Mouse (Mus musculus) heart, adult 2 months (tissue): ENCODE results near the gene Myo18a.

Experiments
- CTCF ChIP-seq: fragments of 200-600 bp; IDR thresholded peaks from 2 replicates; pipeline ENCODE4 v1.8.1; 2022; ENCODE audit warnings: antibody characterized with exemption, mild to moderate bottlenecking, moderate library complexity
- POLR2A ChIP-seq: fragments of 200-500 bp; IDR thresholded peaks from 2 replicates; pipeline ENCODE4 v1.6.1; 2011; ENCODE audit warnings: mild to moderate bottlenecking, low read depth, low read length, control low read depth; ENCODE audit not compliant: insufficient read depth

DNA sequence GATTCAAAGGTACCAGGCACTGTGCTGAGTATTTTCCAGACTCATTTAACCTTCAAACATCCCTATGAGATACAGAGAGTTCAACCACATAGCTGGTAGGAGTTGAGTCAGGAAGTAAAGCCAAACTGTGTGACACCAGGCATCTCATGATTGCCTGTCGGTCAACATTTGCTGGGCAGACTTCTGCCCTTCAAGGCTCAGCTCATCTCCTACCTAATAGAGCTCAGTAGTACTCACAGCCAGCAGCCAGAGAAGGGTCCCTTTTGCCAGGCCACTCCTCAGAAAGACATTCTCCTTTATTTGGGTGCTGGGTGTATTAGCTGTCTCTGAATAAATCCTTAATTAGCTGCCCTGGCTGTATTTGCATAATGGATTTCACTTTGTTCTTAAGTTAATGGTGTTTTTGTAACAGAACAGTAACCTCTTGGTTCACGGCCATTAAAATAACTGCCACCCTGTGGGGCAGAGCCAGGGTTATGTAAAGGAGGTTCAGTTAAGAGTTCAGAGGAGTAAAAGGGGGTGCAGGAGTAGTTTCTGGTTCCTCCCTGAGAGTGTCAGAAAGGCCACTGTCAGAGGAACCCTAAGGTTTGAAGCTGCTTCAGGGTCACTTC lies 127.7 kb downstream of the Myo18a start:
- TF ChIP-seq POLR2A (no peak), CTCF (no peak)
